Mouse (Mus musculus): Measurements from ENCODE around the gene Nup98.

Nup98 gene

DNA sequence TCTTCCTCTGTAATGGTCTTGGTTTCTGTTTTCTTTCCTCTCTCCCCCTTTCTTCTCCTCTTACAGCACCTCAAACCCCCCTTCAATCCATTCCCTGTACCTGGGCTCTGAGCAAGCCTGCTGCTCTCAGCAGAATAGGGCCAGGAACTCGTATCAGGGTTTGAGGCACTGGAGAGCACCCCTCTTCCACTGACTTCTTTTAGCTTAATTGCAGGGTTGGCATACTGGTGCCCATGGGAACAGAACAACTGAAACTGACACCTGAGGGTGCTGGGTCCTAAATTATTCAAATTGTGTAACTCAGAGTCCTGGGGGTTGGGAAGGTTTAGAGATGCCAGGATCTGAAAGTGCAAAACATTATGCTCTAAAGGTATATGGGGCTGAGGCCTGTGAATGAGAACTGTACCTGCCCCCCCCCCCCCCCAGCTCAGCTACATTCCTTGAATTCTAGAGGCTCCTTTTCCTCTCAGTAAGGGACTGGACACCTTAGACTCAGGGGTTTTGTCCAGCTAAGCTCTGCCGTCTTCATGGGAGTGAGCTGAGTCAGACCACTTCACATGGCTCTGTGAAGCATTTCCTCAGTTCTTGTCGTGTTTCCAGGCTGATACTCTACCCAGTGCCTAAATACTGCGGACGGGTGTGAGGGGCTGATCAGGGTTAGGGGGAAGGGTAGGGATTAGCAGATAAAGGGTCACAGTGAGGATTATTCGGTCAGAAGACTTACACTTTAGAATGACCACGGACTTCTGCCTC lies 93.2 kb downstream of the Nup98 start, which contains the start of gene Chrna10:
Gene Chrna10, minus strand, starts transcription at position 250 of the 753 bp plus-strand sequence.
- no peak for DNase-seq

DNA sequence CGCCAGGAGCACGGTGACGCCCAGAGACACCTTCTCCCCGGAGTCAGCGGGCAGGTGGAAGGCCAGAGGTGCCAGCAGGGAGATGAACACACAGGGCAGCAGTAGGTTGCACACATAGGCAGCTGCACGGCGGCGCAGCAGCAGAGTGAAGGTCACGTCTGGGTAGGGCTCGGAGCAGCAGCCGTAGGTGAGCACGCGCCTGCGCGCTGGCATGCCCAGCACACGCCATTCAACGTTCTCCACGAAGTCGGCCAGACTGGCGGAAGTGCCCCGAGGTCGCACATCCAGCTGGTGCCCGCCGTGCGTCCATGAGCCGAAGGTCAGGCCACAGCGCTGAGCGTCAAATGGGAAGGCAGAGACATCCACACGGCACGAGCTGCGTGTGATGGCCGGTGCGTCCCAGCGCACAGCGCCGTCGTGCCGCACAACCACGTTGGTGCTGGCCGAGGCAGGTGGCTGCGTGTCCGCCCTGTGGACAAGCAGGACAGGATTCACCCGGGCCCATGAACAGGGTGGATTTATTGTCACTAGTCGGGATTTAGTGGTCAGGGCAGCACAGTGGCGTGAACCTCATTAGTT lies 96.7 kb downstream of the Nup98 start:
- DNase-seq, result no peak

DNA sequence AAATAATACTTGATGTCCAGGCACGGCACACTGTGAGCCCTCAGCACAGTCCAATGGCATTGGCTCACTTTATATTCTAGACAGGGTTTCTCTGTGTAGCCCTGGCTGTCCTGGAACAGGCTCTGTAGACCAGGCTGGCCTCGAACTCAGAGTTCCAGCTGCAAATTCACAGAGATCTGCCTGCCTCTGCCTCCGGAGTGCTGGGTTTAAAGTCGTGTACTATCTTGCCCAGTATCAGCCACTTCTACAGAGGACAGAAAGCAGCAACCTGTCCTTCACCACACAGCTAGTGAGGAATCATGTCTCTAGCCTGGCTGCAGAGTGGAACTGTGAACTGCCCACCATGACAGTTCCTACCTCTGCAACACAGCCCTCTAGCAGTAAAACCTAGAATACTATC lies 100.2 kb downstream of the Nup98 start:
- DNase-seq, result no peak

DNA sequence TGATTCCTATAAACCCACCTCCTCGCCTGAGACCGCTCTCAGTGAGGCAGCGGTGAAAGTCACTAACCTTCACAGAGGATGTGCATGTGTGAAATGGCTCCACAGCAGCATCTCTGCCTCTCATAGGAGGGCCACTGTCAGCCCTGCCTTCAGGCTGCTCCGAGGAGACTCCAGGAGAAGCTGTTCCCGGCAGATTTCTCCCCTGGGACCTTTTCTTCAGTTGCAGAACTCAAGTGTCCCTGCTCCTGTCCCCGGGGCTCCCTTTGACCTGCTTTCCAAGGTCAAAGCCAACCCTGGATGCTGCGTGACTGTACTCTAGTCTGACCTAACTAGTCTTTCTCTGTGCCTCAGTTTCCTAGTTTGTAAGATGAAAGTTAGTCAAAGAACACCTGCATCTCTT lies 100.8 kb downstream of the Nup98 start, which contains the start of gene Art5:
Gene Art5, minus strand, starts transcription at position 319 of the 400 bp plus-strand sequence.
- no peak for DNase-seq

DNA sequence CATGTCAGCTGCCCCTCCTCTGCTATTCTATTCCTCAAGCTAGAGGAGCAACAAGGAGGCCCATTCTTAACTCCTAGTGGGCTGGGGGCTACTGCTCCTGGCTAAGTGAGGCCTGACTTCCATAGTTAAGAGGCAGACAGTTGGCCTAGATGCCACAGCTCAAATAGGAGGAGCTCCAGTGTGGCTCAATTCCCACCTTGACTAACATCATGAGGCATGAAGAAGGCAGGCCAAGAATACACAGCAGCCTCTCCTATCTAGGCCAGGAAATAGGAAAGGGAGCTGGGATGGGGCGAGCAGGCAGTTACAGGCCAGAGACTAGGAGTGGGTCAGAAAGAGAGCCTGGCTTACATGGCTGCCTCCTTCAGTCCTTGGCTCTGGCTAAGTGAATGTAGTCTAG lies 101.8 kb downstream of the Nup98 start:
- no peak for DNase-seq

DNA sequence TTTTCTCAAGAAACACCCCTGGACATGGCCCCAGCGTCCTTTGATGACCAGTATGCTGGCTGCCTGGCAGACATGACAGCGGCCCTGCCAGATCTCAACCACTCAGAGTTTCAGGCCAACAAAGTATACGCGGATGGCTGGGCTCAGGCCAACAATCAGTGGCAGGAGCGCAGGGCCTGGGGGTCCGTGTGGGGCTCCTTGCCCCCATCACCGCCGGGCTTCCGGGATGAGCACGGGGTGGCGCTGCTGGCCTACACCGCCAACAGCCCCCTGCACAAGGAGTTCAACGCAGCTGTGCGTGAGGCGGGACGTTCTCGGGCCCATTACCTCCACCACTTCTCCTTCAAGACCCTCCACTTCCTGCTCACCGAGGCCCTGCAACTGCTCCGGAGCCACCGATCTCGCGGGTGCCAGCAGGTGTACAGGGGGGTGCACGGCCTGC lies 103.3 kb downstream of the Nup98 start:
- DNase-seq, result peak; percentile 63 to 66

DNA sequence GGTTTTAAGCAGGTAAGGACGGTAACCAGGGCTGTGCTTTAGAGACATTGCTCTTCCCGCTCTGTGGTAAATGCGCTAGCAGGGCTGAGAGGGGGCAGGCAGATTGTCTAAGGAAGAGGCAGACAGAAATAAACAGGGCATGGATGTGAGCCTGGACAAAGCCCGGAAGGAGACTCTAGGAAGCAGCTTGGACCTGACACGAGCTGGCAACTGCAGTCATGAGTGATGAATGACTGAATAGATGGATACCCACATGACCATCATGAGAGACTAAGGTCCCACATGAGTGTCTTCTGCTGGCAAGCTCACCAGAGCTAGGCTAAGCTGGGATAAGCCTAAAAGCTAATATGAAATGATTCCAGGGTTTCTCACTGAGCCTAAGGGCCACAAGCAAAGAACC lies 105.8 kb downstream of the Nup98 start:
- DNase-seq, result peak; percentile 51 to 61

DNA sequence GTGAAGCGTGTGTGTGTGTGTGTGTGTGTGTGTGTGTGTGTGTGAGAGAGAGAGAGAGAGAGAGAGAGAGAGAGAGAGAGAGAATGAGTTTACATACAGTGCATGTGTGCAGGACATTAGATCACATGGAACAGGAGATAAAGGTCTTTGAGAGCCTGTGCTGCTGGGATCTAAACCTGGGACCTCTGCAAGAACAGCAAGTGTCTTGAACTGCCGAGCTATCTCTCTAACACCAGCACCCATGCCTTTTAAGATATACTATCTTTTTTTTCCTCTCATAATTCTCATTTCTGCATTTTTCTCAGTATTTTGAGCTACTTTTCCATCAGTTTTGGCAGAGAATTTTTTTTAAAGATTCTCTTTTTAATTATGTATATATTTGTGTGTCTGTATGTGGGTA lies 106.4 kb downstream of the Nup98 start:
- DNase-seq, result no peak

DNA sequence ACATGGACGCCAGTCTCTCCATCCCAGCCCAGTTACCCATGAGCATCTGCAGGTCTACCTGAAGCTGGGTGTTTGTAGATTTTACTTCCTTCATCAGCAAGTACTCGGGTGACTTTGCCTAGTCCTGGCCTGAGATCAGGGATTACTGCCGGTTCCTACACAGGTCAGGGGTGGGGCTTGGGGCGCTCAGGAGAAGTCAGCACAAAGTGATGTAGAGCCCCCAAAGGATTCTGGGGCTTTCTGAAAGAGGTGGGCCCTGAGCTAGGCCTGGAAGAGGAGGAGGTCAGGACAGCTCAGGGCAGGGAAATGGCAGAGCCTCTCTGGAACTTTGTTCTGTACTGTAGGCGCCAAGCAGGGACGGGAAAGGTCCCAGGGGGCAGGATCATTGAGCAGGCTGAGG lies 107.3 kb downstream of the Nup98 start:
- DNase-seq, result no peak

DNA sequence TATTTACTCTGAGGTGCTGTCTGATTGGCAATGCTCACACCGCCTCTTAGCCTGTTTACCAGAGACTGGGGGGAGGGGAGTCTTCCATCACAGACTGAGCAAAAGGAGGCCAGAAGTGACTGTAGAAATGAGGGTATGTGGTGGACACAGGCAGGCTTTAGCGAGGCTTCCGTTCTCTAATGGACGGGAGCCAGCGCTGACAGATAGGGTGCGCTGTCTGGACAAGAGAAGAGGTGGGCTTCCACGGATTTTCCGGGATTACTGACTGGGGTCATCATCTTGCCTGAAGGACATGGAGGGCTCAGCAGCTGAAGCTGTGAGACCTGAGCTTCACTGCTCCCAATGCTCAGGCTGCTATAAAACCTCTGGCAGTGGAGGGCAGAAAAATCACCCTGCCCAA lies 107.7 kb downstream of the Nup98 start:
- DNase-seq, result peak; percentile 25 to 37

DNA sequence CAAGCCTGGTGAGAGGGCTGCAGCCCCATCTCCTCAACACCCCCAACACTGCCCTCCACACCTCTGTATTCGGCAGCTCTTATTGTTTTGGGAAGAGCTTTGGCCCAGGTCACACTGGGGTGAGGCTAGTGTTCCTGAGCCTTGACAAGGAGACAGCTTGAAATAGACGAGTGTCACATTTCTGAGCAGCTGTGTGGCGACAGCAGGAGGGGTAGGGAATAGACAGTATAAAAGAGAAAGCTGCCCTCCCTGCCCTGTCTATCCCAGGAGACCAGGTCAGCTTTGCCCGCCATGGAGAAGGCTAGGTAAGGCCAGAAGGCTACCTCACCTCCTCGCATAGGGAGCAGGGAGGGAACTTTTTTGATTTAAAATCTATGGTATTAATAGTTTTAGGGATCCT lies 108.5 kb downstream of the Nup98 start, which contains the start of gene Art1:
Gene Art1, plus strand, starts transcription at position 257 of the 400 bp plus-strand sequence.
- no peak for DNase-seq

DNA sequence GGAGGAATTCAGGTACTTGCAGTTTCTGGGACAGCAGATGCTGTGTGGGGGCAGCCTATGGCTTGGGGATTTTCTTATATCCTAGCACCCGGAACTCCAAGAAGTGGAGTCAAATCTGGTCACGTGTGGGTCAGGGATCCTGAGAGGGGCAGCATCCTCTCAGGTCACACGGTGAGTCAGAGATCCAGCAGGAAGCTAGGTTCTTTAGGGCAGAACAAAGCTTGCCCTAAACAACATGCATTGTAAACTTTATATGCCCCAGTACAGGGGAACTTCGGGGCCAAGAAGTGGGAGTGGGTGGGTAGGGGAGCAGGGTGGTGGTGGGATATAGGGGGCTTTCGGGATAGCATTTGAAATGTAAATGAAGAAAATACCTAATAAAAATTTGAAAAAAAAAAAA lies 109.1 kb downstream of the Nup98 start:
- no peak for DNase-seq

DNA sequence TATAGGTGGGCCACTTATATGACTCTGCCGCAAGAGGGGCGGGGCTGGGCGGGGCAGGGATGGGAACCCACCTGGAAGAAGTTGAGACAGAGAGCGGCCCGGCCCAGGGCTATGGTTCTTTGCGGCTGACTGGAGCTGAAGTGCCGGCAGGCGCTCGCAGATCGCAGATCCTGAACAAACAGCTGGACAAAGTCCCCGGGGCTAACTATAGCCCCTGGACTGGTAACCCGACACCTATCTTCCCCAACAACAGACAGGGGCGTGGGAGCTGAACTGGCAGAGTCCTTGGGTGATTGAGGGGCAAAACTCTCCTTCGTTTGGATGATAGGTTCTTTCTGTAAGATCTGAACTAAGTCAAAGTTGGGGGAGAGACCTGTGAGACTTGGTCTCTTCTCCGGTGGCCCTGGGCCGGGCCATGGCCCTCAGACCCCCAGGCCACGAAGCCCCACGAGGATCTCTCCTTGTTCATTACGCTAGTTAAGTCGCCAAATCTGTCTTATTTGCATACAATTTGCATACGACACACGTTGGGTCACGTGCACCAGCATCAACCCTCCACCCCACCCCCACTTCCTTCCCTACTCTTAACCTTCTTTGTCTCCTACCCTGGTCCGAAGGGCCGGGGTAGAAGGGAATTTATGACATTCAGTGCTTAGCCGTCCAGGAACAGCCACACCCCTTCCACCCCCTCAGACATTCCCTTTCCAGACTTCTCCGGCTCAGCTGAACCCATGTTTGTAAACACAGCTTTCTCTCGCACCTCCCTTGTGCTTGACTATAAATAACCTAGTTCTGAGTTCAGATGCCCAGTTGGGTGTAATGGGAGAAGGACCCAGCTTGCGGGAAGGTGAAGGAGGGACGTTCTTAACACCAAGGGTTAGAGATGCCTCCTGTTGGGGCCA lies 110.0 kb downstream of the Nup98 start:
- no peak for DNase-seq

DNA sequence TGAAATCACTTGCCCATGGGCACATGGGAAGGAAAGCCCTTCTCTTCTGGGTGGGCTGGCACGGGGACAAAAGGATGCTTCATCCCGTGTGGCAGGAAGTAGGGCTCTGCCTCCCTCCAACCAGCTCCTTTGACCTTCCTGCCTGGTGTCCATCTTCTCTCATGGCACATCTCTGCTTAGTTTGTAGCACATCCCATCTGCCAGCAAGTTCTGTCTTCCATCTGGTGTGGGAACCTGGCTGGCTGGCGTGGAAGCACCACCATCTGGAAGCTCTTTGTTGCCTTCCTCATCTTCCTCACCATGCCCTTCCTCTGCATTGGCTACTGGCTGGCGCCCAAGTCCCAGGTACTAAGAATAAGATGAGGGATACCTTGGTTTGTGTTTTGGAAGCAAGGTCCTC lies 122.6 kb downstream of the Nup98 start:
- DNase-seq, result peak; percentile 52 to 61

DNA sequence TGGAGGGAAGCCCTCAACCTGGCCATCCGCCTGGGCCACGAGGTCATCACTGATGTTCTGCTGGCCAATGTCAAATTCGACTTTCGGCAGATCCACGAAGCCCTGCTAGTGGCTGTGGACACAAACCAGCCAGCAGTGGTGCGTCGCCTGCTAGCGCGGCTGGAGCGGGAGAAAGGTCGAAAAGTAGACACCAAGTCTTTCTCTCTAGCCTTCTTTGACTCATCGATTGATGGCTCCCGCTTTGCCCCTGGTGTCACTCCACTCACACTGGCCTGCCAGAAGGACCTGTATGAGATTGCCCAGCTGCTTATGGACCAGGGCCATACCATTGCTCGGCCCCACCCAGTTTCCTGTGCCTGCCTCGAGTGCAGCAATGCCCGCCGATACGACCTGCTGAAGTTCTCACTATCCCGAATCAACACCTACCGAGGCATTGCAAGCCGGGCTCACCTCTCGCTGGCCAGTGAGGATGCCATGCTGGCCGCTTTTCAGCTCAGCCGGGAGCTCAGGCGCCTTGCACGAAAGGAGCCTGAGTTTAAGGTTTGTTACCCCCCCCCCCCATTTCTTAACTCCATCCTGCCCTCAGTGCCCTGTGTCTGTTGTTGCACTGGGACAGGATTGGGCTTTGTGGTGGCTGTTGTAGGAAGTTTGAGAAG lies 125.8 kb downstream of the Nup98 start:
- DNase-seq, result no peak

DNA sequence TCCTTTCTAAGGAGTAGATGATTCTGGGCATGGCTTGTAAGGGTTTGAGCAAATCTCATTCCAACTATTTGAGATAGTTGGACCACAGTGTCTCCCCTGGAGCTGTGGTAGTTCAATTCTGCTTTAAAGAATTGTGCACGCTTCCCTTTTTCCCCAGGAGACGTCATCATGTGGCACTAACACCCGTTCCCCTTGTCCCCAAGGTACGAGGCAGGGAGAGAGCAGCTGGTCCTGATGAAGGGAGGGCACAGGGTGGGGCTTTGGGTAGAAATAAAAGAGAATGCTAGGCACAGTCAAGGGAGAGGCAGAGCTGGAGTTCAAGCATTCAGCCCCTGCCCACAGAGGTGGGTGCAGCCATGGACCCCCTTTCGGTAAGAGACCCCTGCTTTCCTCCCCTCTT lies 127.2 kb downstream of the Nup98 start, which contains the start of gene Trpc2:
Gene Trpc2, plus strand, starts transcription at position 301 of the 400 bp plus-strand sequence.
- DNase-seq, result no peak

DNA sequence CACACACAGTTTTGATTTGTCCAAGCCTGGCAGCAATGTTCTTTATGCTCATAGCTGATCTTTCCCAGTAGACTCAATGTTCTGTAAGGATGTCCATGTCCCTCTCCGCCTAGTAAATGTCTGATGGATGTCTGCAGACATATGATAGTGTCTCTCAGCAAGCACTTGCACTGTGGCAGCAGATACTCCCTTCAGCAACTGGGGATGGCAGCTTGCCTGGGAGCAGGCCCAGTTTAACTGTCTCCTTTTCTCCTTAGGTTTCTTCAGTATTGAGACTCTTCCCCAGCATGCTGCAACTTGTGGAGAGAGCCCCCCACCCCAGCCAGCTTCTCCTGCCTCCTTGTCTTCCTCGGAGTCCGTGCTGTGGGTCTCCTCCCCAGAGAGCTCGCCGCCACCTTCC lies 128.2 kb downstream of the Nup98 start:
- no peak for DNase-seq

DNA sequence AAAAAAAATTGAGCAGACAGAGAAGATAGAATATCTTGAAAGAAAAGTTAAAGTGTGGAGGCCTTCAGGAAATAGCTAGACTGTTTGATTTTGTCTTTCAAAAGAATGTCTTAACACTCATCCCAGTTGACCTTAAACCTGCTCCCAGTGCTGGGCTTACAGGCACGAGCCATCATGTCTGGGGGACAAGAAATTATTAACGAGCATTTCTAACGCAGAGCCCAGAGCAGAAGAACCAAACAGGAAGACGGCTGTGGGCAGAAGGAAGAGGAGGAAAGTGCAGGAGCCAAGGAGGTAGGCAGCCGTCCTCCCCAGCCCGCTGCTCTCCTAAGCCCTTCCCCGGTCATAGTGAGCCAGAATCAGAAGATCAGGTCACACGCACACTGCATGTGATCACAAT lies 129.7 kb downstream of the Nup98 start:
- no peak for DNase-seq

DNA sequence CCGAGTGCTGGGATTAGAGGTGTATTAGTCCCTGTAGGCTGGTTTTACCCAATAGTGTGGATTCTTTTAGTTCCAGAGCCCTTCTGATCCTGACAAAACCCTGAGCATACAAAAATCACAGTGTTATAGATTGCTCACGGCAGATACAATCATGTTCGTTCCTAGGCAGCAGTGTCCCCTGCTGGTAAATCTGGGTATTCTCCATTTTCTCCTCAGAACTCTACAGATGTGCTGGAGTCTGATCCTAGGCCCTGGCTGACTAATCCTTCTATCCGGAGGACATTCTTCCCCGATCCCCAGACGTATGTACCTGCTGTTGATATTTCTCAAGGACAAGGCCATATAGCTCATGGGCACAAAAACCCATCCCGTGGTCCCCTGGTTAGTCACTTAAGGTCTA lies 131.5 kb downstream of the Nup98 start:
- peak; percentile 54 to 61 for DNase-seq

DNA sequence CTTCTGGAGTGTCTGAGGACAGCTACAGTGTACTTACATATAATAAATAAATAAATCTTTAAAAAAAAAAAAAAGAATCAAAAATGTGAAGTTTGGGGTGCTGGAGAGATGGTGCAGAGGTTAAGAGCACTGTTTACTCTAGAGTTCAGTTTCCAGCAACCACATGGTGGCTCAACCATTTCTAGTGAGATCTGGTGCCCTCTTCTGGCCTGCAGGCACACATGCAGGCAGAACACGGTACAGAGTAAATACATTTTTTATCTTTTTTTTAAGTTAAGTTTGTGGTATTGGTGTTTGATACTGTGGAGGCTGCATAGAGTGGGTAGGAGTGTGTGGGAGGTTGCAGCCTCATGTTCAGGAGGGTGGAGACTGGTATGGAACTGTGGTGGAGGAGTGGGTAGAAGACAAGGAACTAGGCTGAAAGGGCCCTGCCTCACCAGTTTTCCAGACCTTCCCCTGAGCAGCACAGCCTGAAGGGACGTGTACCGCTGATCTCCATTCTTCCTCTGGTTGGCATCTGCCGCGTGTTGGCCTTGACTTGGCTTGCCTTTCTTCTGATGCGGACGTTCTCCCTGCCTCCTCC lies 133.2 kb downstream of the Nup98 start:
- peak; percentile 34 to 37 for DNase-seq
